ENCODE assay signal across 19 mouse cellular contexts in the genomic region with DNA sequence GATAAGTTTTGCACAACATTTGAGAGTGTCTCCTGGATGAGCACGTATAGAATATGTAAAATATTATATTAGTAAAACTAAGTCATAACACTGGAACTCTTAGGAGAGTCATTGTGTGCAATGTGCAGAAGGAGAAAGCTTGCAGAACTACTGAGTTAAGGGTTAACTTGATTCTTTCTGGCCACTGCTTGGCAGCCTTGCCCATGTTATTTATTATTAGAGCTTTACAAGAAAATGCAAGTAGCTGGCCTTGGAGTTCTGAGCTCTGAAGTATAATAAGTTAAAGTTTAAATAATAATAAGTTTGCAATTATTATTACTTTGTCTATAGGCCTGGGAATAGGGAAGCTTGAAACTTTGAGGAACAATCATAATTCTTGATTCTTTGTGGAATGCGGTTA.
DNase-seq lines count a peak whose midpoint lies in the region; ATAC-seq and TF ChIP-seq lines count a peak whose summit lies in the region.
"Had no signal": no experiment of that assay in that cellular context is flagged by ENCODE, and none has a peak within 500 bp of the region (broad histone marks: within the 10 kb centered on the region; RNA-seq: fewer than 3 reads in every experiment).

No protein-coding gene starts in this region.

- no peak overlapping the region for H3K4me2 ChIP-seq in kidney, embryonic 15.5 days

- no peaks in the 10 kb centered on the region for H3K4me1 ChIP-seq in kidney, adult 2 months (ENCODE audit: control insufficient read depth, insufficient read depth, low read length)
- H3K4me1 ChIP-seq in kidney, embryonic 15.5 days = no peaks in the 10 kb centered on the region

- no peak overlapping the region for H3K27ac ChIP-seq in kidney, adult 2 months (ENCODE audit: insufficient read depth, low read depth, low read length)
- no peak overlapping the region for H3K27ac ChIP-seq in kidney, embryonic 15.5 days

- H3K4me3 ChIP-seq in kidney, adult 2 months (ENCODE audit: insufficient read depth, low read depth, low read length) = no peak overlapping the region
- H3K4me3 ChIP-seq in kidney, embryonic 15.5 days (replicated peaks) = no peak overlapping the region

- H3K9ac ChIP-seq in kidney, embryonic 15.5 days = no peak overlapping the region

- no peak for TF ChIP-seq POLR2A in kidney, adult 2 months (IDR thresholded peaks at IDR 0.05; ENCODE audit: low read depth, low read length)

- DNase-seq in kidney, adult 2 months = peak; percentile 56
- DNase-seq in kidney, postnatal 25 days = no peak
- DNase-seq in kidney, adult 9 months = peak; percentile 53
- DNase-seq: adrenal gland, adult 2 months; adrenal gland, adult 8-10 months; adrenal gland, postnatal 10 days; adrenal gland, postnatal 14 days; adrenal gland, postnatal 25 days; adrenal gland, postnatal 36 days; B cell, adult 2 months; cerebellum, adult 11 months; cerebellum, adult 11-12 months; cerebellum, adult 18-20 months had no signal

- H3K9me3 ChIP-seq in kidney, embryonic 15.5 days (replicated peaks) = no peaks in the 10 kb centered on the region
- H3K9me3 ChIP-seq: G1E had no signal

- no peaks in the 10 kb centered on the region for H3K27me3 ChIP-seq in kidney, adult 2 months (replicated peaks; ENCODE audit: control insufficient read depth, insufficient read depth, low read length)
- no peaks in the 10 kb centered on the region for H3K27me3 ChIP-seq in kidney, embryonic 15.5 days
- H3K27me3 ChIP-seq: CH12.LX had no signal

- WGBS in kidney, adult 2 months = 74% methylated on average over 2 of the region's 2 CpGs
- 86% methylated on average over 2 of the region's 2 CpGs for WGBS in kidney, embryonic 15.5 days

- ATAC-seq in kidney, embryonic 15.5 days (replicated peaks; ENCODE audit: low FRiP score) = no peak
- ATAC-seq: activated CD4-positive, CD25-positive, alpha-beta regulatory T cell, adult 4 months; CD4-positive, CD25-positive, alpha-beta regulatory T cell, adult 4 months; Patski had no signal

- no peak for TF ChIP-seq CTCF in kidney, adult 2 months (conservative IDR thresholded peaks at IDR 0.05; ENCODE audit: insufficient read depth, insufficient read length, low read depth, low read length)

- H3K36me3 ChIP-seq in kidney, adult 2 months (ENCODE audit: control insufficient read depth, insufficient read depth, low read length) = no peaks in the 10 kb centered on the region
- H3K36me3 ChIP-seq in kidney, embryonic 15.5 days = no peaks in the 10 kb centered on the region
- H3K36me3 ChIP-seq: G1E had no signal

Comparison
In these comparisons a context has a peak if more than half of its experiments do, and no peak if none do; other contexts are left out.
1. DNase-seq: peak in kidney, adult 2 months (single experiment) and kidney, adult 9 months (single experiment); none in kidney, postnatal 25 days (0 of 2).